Mouse (Mus musculus): ENCODE measurements around the gene Zfp710. TPM values are rescaled to one million over a fixed set of nuclear protein-coding genes. Genes with fewer than 3 reads are reported as not detected.

The Zfp710 gene
- polyA plus RNA-seq, 1 experiment from 2014 or later: 9.4 TPM

DNA sequence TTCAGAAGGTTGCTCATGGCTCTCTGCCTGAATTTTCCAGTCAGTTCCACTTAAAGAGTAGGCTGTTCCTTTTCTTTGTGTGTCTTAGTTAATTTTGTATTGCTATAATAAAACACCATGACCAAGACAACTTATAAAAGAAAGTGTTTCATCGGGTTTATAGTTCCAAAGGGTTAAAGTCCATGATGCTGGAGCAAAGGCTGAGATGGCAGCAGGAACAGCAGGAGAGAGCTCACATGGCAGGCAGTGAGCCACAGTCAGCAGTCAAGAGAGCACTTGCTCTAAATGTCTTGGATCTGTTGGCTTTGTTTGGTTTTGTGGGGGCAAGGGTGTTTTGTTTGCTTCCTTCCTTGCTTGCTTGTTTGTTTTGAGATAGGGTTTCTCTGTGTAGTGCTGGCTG is 26.9 kb upstream of the Zfp710 start:
- H3K27ac ChIP-seq (ENCODE audit: low read depth, low read length): 0 out of 2 replicates have a peak overlapping the region, but pooled peaks have one; percentile 21
- no peaks in the 10 kb centered on the region for H3K9me3 ChIP-seq (ENCODE audit: control insufficient read depth)
- H3K4me3 ChIP-seq (ENCODE audit: low read depth, low read length): no peak overlapping the region
- no peaks in the 10 kb centered on the region for H3K4me1 ChIP-seq (replicated peaks; ENCODE audit: control insufficient read depth, insufficient read depth, low read length)
- peak; percentile 63; the same call in 1 of the 2 replicates for ATAC-seq
- TF ChIP-seq CTCF (IDR thresholded peaks at IDR 0.05; ENCODE audit: low read depth): no peak
- no peaks in the 10 kb centered on the region for H3K27me3 ChIP-seq (replicated peaks; ENCODE audit: control insufficient read depth, insufficient read depth, low read length)
- no peaks in the 10 kb centered on the region for H3K36me3 ChIP-seq (ENCODE audit: control insufficient read depth, insufficient read depth)
- WGBS: 37% methylated on average over 1 of the region's 1 CpGs
- H3K9ac ChIP-seq (ENCODE audit: low read depth, low read length): no peak overlapping the region; the same call in 1 of the 2 replicates
- H3K4me2 ChIP-seq (replicated peaks; ENCODE audit: low read depth): no peak overlapping the region

- 86% methylated on average over 11 of the region's 11 CpGs for WGBS
- no peak for TF ChIP-seq CTCF (IDR thresholded peaks at IDR 0.05; ENCODE audit: low read depth)
Observed at GRCm38 (mm10) chr7:80002353-80003055, 22.1 kb upstream of the Zfp710 start.

DNA sequence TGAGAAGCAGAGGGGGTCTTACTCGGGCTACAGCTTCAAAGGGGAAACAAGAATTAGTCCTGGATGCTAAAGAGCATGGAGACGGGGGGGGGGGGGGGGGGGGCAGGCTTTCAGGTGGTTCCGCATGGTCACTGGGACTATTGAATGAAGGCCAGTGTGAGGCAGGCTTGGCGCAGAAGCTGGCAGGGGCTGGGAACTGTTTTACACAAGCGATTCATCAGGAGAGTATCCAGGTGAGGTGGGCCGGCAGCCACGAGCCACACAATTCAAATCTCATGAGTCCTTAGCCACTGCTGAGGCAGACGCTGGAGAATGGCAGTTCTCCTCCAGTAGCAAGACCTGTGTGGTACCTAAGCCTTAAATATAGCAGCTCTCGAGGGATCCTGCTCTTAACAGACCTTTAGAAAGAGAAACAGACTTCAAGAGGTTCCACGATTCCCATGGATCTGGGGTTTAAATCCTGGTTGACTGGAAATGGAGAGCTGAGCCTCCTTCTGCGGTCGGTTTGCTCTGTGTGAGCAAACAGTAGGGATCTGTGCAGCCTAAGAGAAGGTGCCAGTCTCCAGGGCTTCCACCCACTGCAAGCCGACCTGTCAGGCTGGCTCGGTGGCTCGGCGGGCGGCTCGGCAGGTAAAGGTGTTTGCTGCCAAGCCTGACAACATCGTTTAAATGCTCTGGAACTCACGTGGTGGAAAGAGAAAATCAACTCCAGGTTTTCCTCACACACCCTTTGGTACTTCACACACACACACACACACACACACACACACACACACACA is 19.6 kb upstream of the Zfp710 start:
- Histone ChIP-seq H3K27ac (ENCODE audit: low read depth, low read length) (no peak overlapping the region), H3K4me2 (replicated peaks; ENCODE audit: low read depth) (no peak overlapping the region), H3K4me1 (replicated peaks; ENCODE audit: control insufficient read depth, insufficient read depth, low read length) (no peaks in the 10 kb centered on the region), H3K36me3 (ENCODE audit: control insufficient read depth, insufficient read depth) (no peaks in the 10 kb centered on the region), H3K9ac (ENCODE audit: low read depth, low read length) (no peak overlapping the region), H3K9me3 (ENCODE audit: control insufficient read depth) (no peaks in the 10 kb centered on the region), H3K27me3 (replicated peaks; ENCODE audit: control insufficient read depth, insufficient read depth, low read length) (no peaks in the 10 kb centered on the region), H3K4me3 (ENCODE audit: low read depth, low read length) (no peak overlapping the region)
- 47% methylated on average over 20 of the region's 20 CpGs for WGBS
- TF ChIP-seq CTCF (IDR thresholded peaks at IDR 0.05; ENCODE audit: low read depth): no peak
- ATAC-seq: no peak

More at GRCm38 (mm10) chr7:80002353-80003055, 22.1 kb upstream of the Zfp710 start:
- Histone ChIP-seq H3K9ac (ENCODE audit: low read depth, low read length) (no peak overlapping the region), H3K27ac (ENCODE audit: low read depth, low read length) (no peak overlapping the region), H3K4me2 (replicated peaks; ENCODE audit: low read depth) (no peak overlapping the region), H3K36me3 (ENCODE audit: control insufficient read depth, insufficient read depth) (no peaks in the 10 kb centered on the region), H3K27me3 (replicated peaks; ENCODE audit: control insufficient read depth, insufficient read depth, low read length) (no peaks in the 10 kb centered on the region), H3K4me3 (ENCODE audit: low read depth, low read length) (no peak overlapping the region), H3K4me1 (replicated peaks; ENCODE audit: control insufficient read depth, insufficient read depth, low read length) (no peaks in the 10 kb centered on the region), H3K9me3 (ENCODE audit: control insufficient read depth) (no peaks in the 10 kb centered on the region)
- no peak for ATAC-seq

- no peaks in the 10 kb centered on the region for H3K36me3 ChIP-seq (ENCODE audit: control insufficient read depth, insufficient read depth)
- no peaks in the 10 kb centered on the region for H3K4me1 ChIP-seq (replicated peaks; ENCODE audit: control insufficient read depth, insufficient read depth, low read length)
- no peak for ATAC-seq
- no peaks in the 10 kb centered on the region for H3K9me3 ChIP-seq (ENCODE audit: control insufficient read depth)
- WGBS: 74% methylated on average over 5 of the region's 5 CpGs
- H3K4me3 ChIP-seq (ENCODE audit: low read depth, low read length): no peak overlapping the region
- no peaks in the 10 kb centered on the region for H3K27me3 ChIP-seq (replicated peaks; ENCODE audit: control insufficient read depth, insufficient read depth, low read length)
- no peak overlapping the region for H3K27ac ChIP-seq (ENCODE audit: low read depth, low read length)
- H3K9ac ChIP-seq (ENCODE audit: low read depth, low read length): no peak overlapping the region
- no peak overlapping the region for H3K4me2 ChIP-seq (replicated peaks; ENCODE audit: low read depth)
- no peak for TF ChIP-seq CTCF (IDR thresholded peaks at IDR 0.05; ENCODE audit: low read depth)
Observed at GRCm38 (mm10) chr7:80010680-80011079, 13.9 kb upstream of the Zfp710 start.

DNA sequence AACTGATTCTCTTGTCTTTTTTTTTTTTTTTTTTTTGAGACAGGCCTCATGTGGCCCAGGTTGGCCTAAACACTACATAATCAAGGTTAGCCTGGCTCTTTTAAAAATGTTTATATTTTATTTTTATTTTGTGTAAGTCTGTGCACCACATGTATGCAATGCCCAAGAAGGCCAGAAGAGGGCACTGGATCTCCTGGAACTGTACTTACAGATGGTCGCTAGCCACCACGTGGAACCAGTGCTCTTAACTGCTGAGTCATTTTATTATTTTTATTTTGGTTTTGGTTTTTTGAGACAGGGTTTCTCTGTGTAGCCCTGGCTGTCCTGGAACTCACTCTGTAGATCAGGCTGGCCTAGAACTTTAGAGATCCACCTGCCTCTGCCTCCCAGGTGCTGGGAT is 13.1 kb upstream of the Zfp710 start:
- TF ChIP-seq CTCF (IDR thresholded peaks at IDR 0.05; ENCODE audit: low read depth): peak; percentile 70
- no peaks in the 10 kb centered on the region for H3K27me3 ChIP-seq (replicated peaks; ENCODE audit: control insufficient read depth, insufficient read depth, low read length)
- no peak overlapping the region for H3K4me2 ChIP-seq (replicated peaks; ENCODE audit: low read depth)
- H3K9ac ChIP-seq (ENCODE audit: low read depth, low read length): no peak overlapping the region
- no peak overlapping the region for H3K4me3 ChIP-seq (ENCODE audit: low read depth, low read length)
- H3K36me3 ChIP-seq (ENCODE audit: control insufficient read depth, insufficient read depth): no peaks in the 10 kb centered on the region
- no peaks in the 10 kb centered on the region for H3K9me3 ChIP-seq (ENCODE audit: control insufficient read depth)
- H3K27ac ChIP-seq (ENCODE audit: low read depth, low read length): no peak overlapping the region
- ATAC-seq: no peak
- WGBS: 46% methylated on average over 2 of the region's 2 CpGs
- no peaks in the 10 kb centered on the region for H3K4me1 ChIP-seq (replicated peaks; ENCODE audit: control insufficient read depth, insufficient read depth, low read length)

DNA sequence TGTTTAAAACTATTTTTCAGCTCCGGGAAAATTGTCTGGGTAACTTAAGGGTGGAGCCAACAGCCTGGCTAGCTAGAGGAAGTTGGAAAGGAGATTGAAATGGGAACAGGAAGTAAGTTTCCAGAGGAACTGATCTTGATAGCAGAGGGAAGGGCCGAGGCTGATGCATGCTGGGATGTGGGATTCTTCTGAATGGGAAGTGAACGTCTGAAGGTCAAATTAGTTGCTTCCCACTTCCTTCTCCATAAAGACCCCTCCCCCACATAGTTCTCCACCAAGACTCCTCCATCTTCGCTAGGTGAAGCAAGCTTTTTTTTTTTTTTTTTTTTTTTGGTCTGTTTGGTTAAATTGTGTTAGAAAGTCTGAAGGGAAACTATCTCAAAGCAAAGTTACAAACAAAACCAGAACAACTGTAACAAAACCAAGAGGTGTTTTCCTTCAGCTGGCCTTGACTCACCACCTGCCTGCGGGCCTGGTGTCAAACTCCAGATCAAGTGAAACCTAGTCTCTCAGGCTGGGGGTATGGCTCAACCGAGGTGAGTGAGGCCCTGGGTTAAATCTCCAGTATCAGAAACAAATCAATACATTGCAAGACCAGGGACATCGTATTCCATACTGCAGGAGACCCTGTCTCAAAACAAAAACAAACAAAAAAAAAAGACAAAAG is 10.6 kb upstream of the Zfp710 start:
- Histone ChIP-seq H3K9me3 (ENCODE audit: control insufficient read depth) (no peaks in the 10 kb centered on the region), H3K27ac (ENCODE audit: low read depth, low read length) (peak overlapping the region; percentile 46), H3K4me1 (replicated peaks; ENCODE audit: control insufficient read depth, insufficient read depth, low read length) (no peaks in the 10 kb centered on the region), H3K36me3 (ENCODE audit: control insufficient read depth, insufficient read depth) (no peaks in the 10 kb centered on the region), H3K4me3 (ENCODE audit: low read depth, low read length) (no peak overlapping the region), H3K27me3 (replicated peaks; ENCODE audit: control insufficient read depth, insufficient read depth, low read length) (no peaks in the 10 kb centered on the region), H3K4me2 (replicated peaks; ENCODE audit: low read depth) (no peak overlapping the region), H3K9ac (ENCODE audit: low read depth, low read length) (no peak overlapping the region)
- 41% methylated on average over 7 of the region's 7 CpGs for WGBS
- peak; percentile 69 for ATAC-seq
- no peak for TF ChIP-seq CTCF (IDR thresholded peaks at IDR 0.05; ENCODE audit: low read depth)
